Mouse (Mus musculus) intestine, embryonic 14.5 days (tissue): ENCODE results near the gene Elp5. TPM values are rescaled to one million over a fixed set of nuclear protein-coding genes. Genes with fewer than 3 reads are reported as not detected.

Experiments
- ATAC-seq: fragments of 200-750 bp; cut with Nextera tagmentation; replicated peaks from 2 replicates; pipeline ENCODE4 v1.8.0; 2017; ENCODE audit warnings: low read depth, moderate number of reproducible peaks, moderate TSS enrichment, moderate library complexity; ENCODE audit not compliant: low FRiP score, low TSS enrichment
- DNase-seq: peaks from one replicate; pipeline ENCODE4 v3.0.0-alpha.2; 2018; ENCODE audit warnings: low spot score
- H3K27ac ChIP-seq: fragments of 300-500 bp; sonication (generic); 2 replicates; pipeline ENCODE4 v1.5.1; 2014; ENCODE audit warnings: low read depth, mild to moderate bottlenecking, control low read depth
- H3K27me3 ChIP-seq: fragments of 300-500 bp; sonication (generic); replicated peaks from 2 replicates; pipeline ENCODE4 v1.6.1; 2014; ENCODE audit warnings: low read length, control low read depth; ENCODE audit not compliant: control insufficient read depth, insufficient read depth
- H3K36me3 ChIP-seq: fragments of 300-500 bp; sonication (generic); 2 replicates; pipeline ENCODE4 v1.6.1; 2014; ENCODE audit warnings: low read length, control low read depth; ENCODE audit not compliant: control insufficient read depth, insufficient read depth
- H3K4me1 ChIP-seq: fragments of 300-500 bp; sonication (generic); replicated peaks from 2 replicates; pipeline ENCODE4 v1.6.1; 2014; ENCODE audit warnings: low read length, control low read depth, mixed read lengths; ENCODE audit not compliant: control insufficient read depth, insufficient read depth
- H3K4me2 ChIP-seq: fragments of 300-500 bp; sonication (generic); 2 replicates; pipeline ENCODE4 v1.6.1; 2014; ENCODE audit warnings: low read length
- H3K4me3 ChIP-seq: fragments of 300-500 bp; sonication (generic); 2 replicates; pipeline ENCODE4 v1.5.1; 2014; ENCODE audit warnings: low read depth, low read length, control low read depth, mixed read lengths
- H3K9ac ChIP-seq: fragments of 300-500 bp; sonication (generic); 2 replicates; pipeline ENCODE4 v1.6.1; 2014; ENCODE audit warnings: mild to moderate bottlenecking, low read length
- H3K9me3 ChIP-seq: fragments of 300-500 bp; sonication (generic); 2 replicates; pipeline ENCODE4 v1.6.1; 2016; ENCODE audit warnings: low read length, control low read depth; ENCODE audit not compliant: control insufficient read depth
- WGBS: fragments of 180-500 bp; shearing (Covaris S2); extraction: QIAGEN DNeasy Blood & Tissue Kit; methylation state at CpG from one replicate; pipeline ENCODE4 v1.1.7; 2014; 5-methylcytosine and 5-hydroxymethylcytosine counted together
- microRNA counts: library from miRNA; unstranded; fragments of <30 nt; microRNA quantifications from one replicate; lab custom pipeline; 2016
- microRNA-seq: library from miRNA; unstranded; fragments of <30 nt; microRNA quantifications from one replicate; pipeline ENCODE4, GENCODE M21; 2016
- polyA plus RNA-seq: library from polyadenylated mRNA; unstranded; fragments of >200 nt; fragmentation: Nextera tagmentation; extraction: Ambion mirVana; gene quantifications from 2 replicates; pipeline ENCODE4 v1.2.1, GENCODE M21; 2014

Gene Elp5
- polyA plus RNA-seq, 1 experiment from 2014 or later: 104 TPM

- H3K4me3 ChIP-seq: peak overlapping the region; percentile 86
- H3K4me1 ChIP-seq: peaks cover 13% of the 10 kb centered on the region
- H3K36me3 ChIP-seq: peaks cover 24% of the 10 kb centered on the region
- peak overlapping the region; percentile 97 for H3K27ac ChIP-seq
- no peaks in the 10 kb centered on the region for H3K9me3 ChIP-seq
- no peak for DNase-seq
- H3K9ac ChIP-seq: peak overlapping the region; percentile 64
- H3K4me2 ChIP-seq: peak overlapping the region; percentile 90
- ATAC-seq: no peak
- 4% methylated on average over 12 of the region's 12 CpGs for WGBS
- H3K27me3 ChIP-seq: no peaks in the 10 kb centered on the region
Observed at GRCm38 (mm10) chr11:69922012-69922756, 60.1 kb downstream of the Elp5 start.

DNA sequence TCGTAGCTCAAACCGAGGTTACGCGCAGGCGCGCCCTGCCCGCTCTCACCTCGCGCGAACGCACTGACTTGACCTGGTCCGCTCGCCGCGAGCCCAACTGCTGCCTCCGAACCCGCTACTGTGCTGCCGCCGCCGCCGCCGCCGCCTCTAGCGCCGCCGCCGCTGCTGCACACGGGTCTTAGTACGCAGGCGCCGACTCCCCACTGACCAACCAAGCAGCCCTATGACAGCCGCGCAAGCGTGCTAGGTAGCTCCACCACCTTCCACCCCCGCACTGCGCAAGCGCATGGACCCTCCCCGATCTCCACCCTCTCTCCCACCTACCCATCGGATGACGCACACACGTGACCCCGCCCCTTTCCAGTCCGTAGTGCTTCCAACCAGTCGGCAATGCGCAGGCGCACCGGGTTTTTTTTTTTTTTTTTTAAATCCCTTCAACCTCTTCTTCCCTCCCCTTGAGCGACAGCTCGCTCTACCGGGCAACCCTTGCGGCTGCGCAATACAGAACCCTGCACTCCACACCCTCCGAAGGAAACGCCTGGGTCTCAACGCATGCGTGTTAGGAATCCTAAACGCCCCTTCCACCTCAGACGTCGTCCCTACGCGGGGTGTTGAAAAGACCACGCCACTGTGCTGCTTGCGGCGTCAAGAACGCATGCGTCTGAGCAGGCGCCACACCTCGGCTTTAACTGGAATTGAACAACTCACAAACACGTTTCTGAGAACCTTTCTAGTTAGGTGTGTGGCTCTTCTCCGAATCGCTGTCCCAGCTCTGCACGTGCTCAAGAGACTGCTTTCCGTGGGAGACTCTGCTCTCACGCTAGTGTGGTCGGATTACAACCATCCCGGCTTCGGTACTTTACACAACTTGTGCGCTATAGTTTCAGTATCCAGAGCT lies 61.0 kb downstream of the Elp5 start, which contains the start of gene Eif5a:
TSS of gene Eif5a (minus strand) at position 845 of the 898 bp plus-strand sequence.
- Histone ChIP-seq H3K27ac (peak within 1 kb of the TSS; percentile 97), H3K9ac (peak within 1 kb of the TSS; percentile 98), H3K4me3 (peak within 1 kb of the TSS; percentile 86), H3K4me2 (peak within 1 kb of the TSS; percentile 90), H3K36me3 (peaks cover 32% of the 10 kb centered on the region), H3K9me3 (no peaks in the 10 kb centered on the region), H3K27me3 (no peaks in the 10 kb centered on the region), H3K4me1 (peaks cover 13% of the 10 kb centered on the region)
- ATAC-seq (peak; percentile 94), DNase-seq (peak; percentile 99)
- WGBS: under 1% methylated on average over 78 of the region's 78 CpGs

DNA sequence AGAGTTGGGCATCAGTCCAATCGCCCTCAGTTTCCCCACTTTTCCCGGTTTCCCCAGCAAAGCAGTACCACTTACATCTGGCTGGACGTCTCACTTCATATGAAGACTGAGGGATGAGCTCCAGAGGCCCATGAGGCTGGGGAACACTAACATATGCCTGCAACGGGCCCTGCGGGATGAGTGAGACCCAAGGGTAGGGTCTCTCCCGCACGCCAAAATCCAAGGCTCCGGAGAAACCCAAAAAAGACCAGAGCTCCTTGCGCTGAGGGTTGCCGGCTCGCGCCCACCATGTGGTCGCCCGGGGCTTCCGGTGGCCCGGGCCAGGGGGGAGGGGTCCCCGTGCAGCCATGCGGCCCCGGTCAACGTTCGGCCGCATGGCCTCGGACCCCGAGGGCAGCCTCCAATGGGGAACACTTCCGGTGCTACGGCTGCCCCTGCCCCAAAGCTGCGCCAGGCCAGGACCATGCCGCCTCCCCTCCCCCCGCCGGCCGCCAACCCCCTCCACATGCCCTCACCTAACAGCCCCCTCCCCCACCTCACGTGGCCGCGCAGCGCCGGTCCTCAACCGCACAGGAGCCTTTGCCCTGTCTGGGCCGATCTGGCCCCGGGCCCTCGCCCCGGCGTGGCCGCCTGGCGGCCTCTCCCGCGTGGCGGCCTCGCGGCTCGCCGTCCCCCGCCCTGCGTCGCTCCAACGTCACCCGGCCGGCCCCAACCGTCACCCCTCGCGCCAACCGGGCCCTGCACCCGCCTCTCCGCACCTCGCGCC lies 61.9 kb downstream of the Elp5 start:
- Histone ChIP-seq H3K27me3 (no peaks in the 10 kb centered on the region), H3K4me1 (peaks cover 13% of the 10 kb centered on the region), H3K4me2 (peak overlapping the region; percentile 90), H3K9me3 (no peaks in the 10 kb centered on the region), H3K4me3 (peak overlapping the region; percentile 86), H3K36me3 (peaks cover 41% of the 10 kb centered on the region), H3K9ac (peak overlapping the region; percentile 98), H3K27ac (peak overlapping the region; percentile 91)
- ATAC-seq (peak; percentile 55), DNase-seq (peak; percentile 69)
- under 1% methylated on average over 59 of the region's 65 CpGs for whole genome bisulfite sequencing

GRCm38 (mm10) chr11:69919661-69920265 lies 62.6 kb downstream of the Elp5 start:
- Histone ChIP-seq H3K36me3 (peaks cover 48% of the 10 kb centered on the region), H3K4me3 (peak overlapping the region; percentile 86), H3K9me3 (no peaks in the 10 kb centered on the region), H3K27me3 (no peaks in the 10 kb centered on the region), H3K27ac (peak overlapping the region; percentile 91), H3K4me1 (peaks cover 18% of the 10 kb centered on the region), H3K4me2 (peak overlapping the region; percentile 90), H3K9ac (peak overlapping the region; percentile 98)
- under 1% methylated on average over 17 of the region's 17 CpGs for WGBS
- DNase-seq: peak; percentile 77
- ATAC-seq: no peak

DNA sequence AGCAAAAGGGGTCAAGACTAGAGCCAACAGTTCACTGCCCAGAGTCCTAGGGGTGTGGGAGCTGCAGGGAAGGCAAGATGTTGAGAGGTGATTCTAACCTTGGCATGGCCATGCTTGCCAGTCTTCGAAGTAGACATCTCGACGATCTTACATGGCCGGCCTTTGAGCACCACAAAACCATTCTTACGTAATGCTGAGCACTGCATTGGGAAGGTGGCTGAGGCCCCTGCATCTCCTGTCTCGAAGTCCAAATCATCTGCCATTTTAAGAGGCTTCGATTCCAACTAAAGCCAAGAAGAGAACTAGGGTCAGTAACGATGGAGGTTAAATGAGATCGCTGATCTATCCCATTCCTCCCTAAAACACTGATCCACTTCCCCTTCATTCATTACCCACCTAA lies 63.3 kb downstream of the Elp5 start:
- WGBS: 83% methylated on average over 9 of the region's 9 CpGs
- Histone ChIP-seq H3K27me3 (no peaks in the 10 kb centered on the region), H3K4me3 (peak overlapping the region; percentile 86), H3K9me3 (no peaks in the 10 kb centered on the region), H3K9ac (peak overlapping the region; percentile 98; the same call in 1 of the 2 replicates), H3K4me2 (peak overlapping the region; percentile 90), H3K27ac (peak overlapping the region; percentile 91; the same call in 1 of the 2 replicates), H3K4me1 (peaks cover 21% of the 10 kb centered on the region), H3K36me3 (peaks cover 49% of the 10 kb centered on the region)
- DNase-seq (no peak), ATAC-seq (no peak)

MicroRNA genes within 50 kb of the gene (microRNA counts, 519-probe panel; counts per million panel counts)
- microRNA mmu-miR-324-3p (lab: Ali Mortazavi, UCI): not detected
- microRNA mmu-miR-324-5p (lab: Ali Mortazavi, UCI): 3,876 counts per million, percentile 56 among the panel's probes with 10 or more counts

Small RNA genes lying within 50 kb of the gene (microRNA-seq; reads per million reads assigned to microRNA genes)
- gene Gm44349: not detected
- gene Mir324: 4,524 reads per million, percentile 90 among the genes with 10 or more reads in this experiment

Other genes with a start within 250 kb of the Elp5 start
- 35.2 and 38.7 TPM in 2 replicates for gene Polr2a, start 223.9 kb downstream of the Elp5 start, polyA plus RNA-seq
- not detected in 2 replicates for gene Slc35g3, start 220.5 kb downstream of the Elp5 start, polyA plus RNA-seq
- gene Zbtb4, start 216.6 kb downstream of the Elp5 start, polyA plus RNA-seq: 2.8 and 3.3 TPM in 2 replicates
- 3.5 and 4.4 TPM in 2 replicates for gene Chrnb1, start 186.6 kb downstream of the Elp5 start, polyA plus RNA-seq
- gene Fgf11, start 180.7 kb downstream of the Elp5 start, polyA plus RNA-seq: 1.1 and 1.4 TPM in 2 replicates
- gene Tmem102, start 176.9 kb downstream of the Elp5 start, polyA plus RNA-seq: 16.1 and 22.9 TPM in 2 replicates
- not detected in 2 replicates for gene Gm39566, start 167.2 kb downstream of the Elp5 start, polyA plus RNA-seq
- not detected in 2 replicates for gene Spem2, start 164.1 kb downstream of the Elp5 start, polyA plus RNA-seq
- gene Spem1, start 160.3 kb downstream of the Elp5 start, polyA plus RNA-seq: 0.17 TPM in 1 of 2 replicates, not detected in the other
- gene Nlgn2, start 144.7 kb downstream of the Elp5 start, polyA plus RNA-seq: 8.5 TPM in 2 replicates
- 436 and 455 TPM in 2 replicates for gene Tmem256, start 144.0 kb downstream of the Elp5 start, polyA plus RNA-seq
- 92.1 and 94.4 TPM in 2 replicates for gene Plscr3, start 136.1 kb downstream of the Elp5 start, polyA plus RNA-seq
- gene Tnk1, start 123.8 kb downstream of the Elp5 start, polyA plus RNA-seq: 10.3 and 12.2 TPM in 2 replicates
- 0.38 TPM in 1 of 2 replicates, not detected in the other for gene Tmem95, start 104.5 kb downstream of the Elp5 start, polyA plus RNA-seq
- 3.5 and 4.4 TPM in 2 replicates for gene Kctd11, start 101.1 kb downstream of the Elp5 start, polyA plus RNA-seq
- gene Acap1, start 87.0 kb downstream of the Elp5 start, polyA plus RNA-seq: 8.1 and 9.3 TPM in 2 replicates
- gene 2810408A11Rik, start 81.5 kb downstream of the Elp5 start, polyA plus RNA-seq: 8.8 and 10.7 TPM in 2 replicates
- 13.3 and 14.5 TPM in 2 replicates for gene Neurl4, start 81.4 kb downstream of the Elp5 start, polyA plus RNA-seq
- gene Gps2, start 68.6 kb downstream of the Elp5 start, polyA plus RNA-seq: 71.2 and 72.3 TPM in 2 replicates
- gene Eif5a, start 60.6 kb downstream of the Elp5 start, polyA plus RNA-seq: 1,854 and 1,877 TPM in 2 replicates
- gene Ybx2, start 46.7 kb downstream of the Elp5 start, polyA plus RNA-seq: 4.6 and 4.8 TPM in 2 replicates
- 25.8 and 32.2 TPM in 2 replicates for gene Slc2a4, start 34.3 kb downstream of the Elp5 start, polyA plus RNA-seq
- gene Cldn7, start 17.7 kb downstream of the Elp5 start, polyA plus RNA-seq: 425 and 461 TPM in 2 replicates
- gene Ctdnep1, start 1.4 kb downstream of the Elp5 start, polyA plus RNA-seq: 28.6 and 29.3 TPM in 2 replicates
- 481 and 495 TPM in 2 replicates for gene Gabarap, start 8.6 kb upstream of the Elp5 start, polyA plus RNA-seq
- 37.6 and 43.9 TPM in 2 replicates for gene Phf23, start 13.3 kb upstream of the Elp5 start, polyA plus RNA-seq
- 32.0 and 32.6 TPM in 2 replicates for gene Dvl2, start 18.1 kb upstream of the Elp5 start, polyA plus RNA-seq
- gene Acadvl, start 32.9 kb upstream of the Elp5 start, polyA plus RNA-seq: 72.8 and 73.8 TPM in 2 replicates
- 7.7 and 8.6 TPM in 2 replicates for gene Dlg4, start 34.4 kb upstream of the Elp5 start, polyA plus RNA-seq
- gene Asgr1, start 71.6 kb upstream of the Elp5 start, polyA plus RNA-seq: 0.26 TPM in 1 of 2 replicates, not detected in the other
- gene Asgr2, start 110.1 kb upstream of the Elp5 start, polyA plus RNA-seq: 0.46 TPM in 1 of 2 replicates, not detected in the other
- gene Mgl2, start 147.8 kb upstream of the Elp5 start, polyA plus RNA-seq: 0.38 and 0.86 TPM in 2 replicates
- gene Clec10a, start 173.7 kb upstream of the Elp5 start, polyA plus RNA-seq: 0.97 and 1.2 TPM in 2 replicates
- 1.2 and 1.7 TPM in 2 replicates for gene Slc16a11, start 230.2 kb upstream of the Elp5 start, polyA plus RNA-seq
- 13.6 and 14.1 TPM in 2 replicates for gene Slc16a13, start 238.5 kb upstream of the Elp5 start, polyA plus RNA-seq
- gene Bcl6b, start 247.3 kb upstream of the Elp5 start, polyA plus RNA-seq: 11.7 and 12.2 TPM in 2 replicates